Mouse (Mus musculus): Measurements from ENCODE around the gene Phpt1. TPM values are rescaled to one million over a fixed set of nuclear protein-coding genes. Genes with fewer than 3 reads are reported as not detected.
"Not testable (repeated sequence)": the region's sequence is repeated elsewhere in the genome, so short reads cannot be mapped to it uniquely, and the experiment has no call there.

The Phpt1 gene
- polyA plus RNA-seq, 1 experiment = 0.30 TPM

DNA sequence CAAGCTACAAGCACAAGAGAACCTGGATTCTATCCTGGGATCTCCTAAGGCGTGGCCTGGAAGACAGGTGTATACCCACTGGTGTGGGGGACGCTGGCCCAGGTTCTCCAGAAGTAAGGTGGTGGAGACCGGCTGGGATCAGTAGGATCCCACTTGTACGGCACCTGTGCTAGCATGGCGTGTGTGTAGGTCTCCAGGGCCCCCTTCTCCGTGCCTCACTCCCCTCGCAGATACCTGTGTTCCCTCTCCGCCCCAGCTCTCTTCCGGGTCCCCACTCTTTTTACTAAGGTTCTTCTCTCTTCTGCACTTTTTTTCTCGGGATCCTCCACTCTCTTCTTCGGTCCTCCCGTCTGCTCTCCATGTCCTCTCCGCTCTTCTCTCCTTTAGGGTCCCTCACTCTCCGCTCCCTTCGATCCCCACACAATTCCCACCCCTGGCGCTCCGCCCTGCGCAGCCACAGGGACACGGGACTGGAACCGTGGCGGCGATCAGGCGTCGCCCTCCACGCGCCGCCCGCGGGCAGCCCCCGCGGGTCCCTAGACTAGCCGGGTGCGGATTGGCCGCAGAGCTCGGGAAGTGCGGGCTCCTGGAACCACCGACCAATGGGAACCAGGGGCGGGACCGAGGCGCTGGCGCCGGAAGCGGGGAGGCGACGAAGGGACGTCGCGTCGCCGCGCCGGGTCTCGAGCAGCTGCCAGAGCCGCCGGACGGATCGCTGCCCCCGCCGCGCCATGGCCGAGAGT is 17.6 kb downstream of the Phpt1 start, which contains the start of gene Edf1:
Gene Edf1 (plus strand): TSS at position 627 of the 743 bp plus-strand sequence.
- peaks cover 39% of the 10 kb centered on the region for H3K4me1 ChIP-seq (ENCODE audit: control insufficient read depth)
- TF ChIP-seq GATA1 (IDR thresholded peaks at IDR 0.05; ENCODE audit: low read length) (no peak), TAL1 (IDR thresholded peaks at IDR 0.05; ENCODE audit: low read length) (no peak)
- H3K4me3 ChIP-seq (replicated peaks) = peak within 1 kb of the TSS; percentile 83
- peaks cover 34% of the 10 kb centered on the region for H3K36me3 ChIP-seq (ENCODE audit: control insufficient read depth)
- H3K27me3 ChIP-seq (ENCODE audit: control insufficient read depth) = no peaks in the 10 kb centered on the region
- no peaks in the 10 kb centered on the region for H3K9me3 ChIP-seq (ENCODE audit: control insufficient read depth, low read length)

DNA sequence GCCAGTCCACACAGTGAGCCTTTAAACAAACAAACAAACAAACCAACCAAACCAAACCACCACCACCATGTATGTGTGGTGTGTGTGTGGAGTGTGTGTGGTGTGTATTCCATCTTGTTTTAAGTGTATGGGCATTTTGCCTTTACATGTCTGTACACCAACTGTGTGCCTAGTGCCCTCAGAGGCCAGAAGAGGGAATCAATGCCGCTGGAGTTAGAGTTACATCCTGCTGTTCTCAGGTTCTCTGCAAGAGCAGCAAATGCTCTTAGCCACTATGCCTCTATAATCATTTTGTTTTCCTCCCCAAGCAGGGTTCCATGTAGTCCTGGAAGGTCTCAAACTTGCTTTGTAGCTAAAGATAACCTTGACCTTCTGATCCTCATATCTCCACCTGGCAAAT is 18.7 kb downstream of the Phpt1 start:
- H3K9me3 ChIP-seq (ENCODE audit: control insufficient read depth, low read length) = no peaks in the 10 kb centered on the region
- no peaks in the 10 kb centered on the region for H3K27me3 ChIP-seq (ENCODE audit: control insufficient read depth)
- H3K36me3 ChIP-seq (ENCODE audit: control insufficient read depth) = peaks cover 23% of the 10 kb centered on the region
- TF ChIP-seq GATA1 (IDR thresholded peaks at IDR 0.05; ENCODE audit: low read length) (no peak), TAL1 (IDR thresholded peaks at IDR 0.05; ENCODE audit: low read length) (no peak)
- H3K4me3 ChIP-seq (replicated peaks) = peak overlapping the region; percentile 12
- H3K4me1 ChIP-seq (ENCODE audit: control insufficient read depth) = peaks cover 31% of the 10 kb centered on the region

- H3K9me3 ChIP-seq (ENCODE audit: control insufficient read depth, low read length); H3K27me3 ChIP-seq (ENCODE audit: control insufficient read depth); H3K4me3 ChIP-seq (replicated peaks): not testable (repeated sequence)
- H3K36me3 ChIP-seq (ENCODE audit: control insufficient read depth) = peaks cover 15% of the 10 kb centered on the region
- H3K4me1 ChIP-seq (ENCODE audit: control insufficient read depth) = peaks cover 31% of the 10 kb centered on the region
These were observed 19.5 kb downstream of the Phpt1 start for GRCm38 (mm10) chr2:25555479-25555878.

DNA sequence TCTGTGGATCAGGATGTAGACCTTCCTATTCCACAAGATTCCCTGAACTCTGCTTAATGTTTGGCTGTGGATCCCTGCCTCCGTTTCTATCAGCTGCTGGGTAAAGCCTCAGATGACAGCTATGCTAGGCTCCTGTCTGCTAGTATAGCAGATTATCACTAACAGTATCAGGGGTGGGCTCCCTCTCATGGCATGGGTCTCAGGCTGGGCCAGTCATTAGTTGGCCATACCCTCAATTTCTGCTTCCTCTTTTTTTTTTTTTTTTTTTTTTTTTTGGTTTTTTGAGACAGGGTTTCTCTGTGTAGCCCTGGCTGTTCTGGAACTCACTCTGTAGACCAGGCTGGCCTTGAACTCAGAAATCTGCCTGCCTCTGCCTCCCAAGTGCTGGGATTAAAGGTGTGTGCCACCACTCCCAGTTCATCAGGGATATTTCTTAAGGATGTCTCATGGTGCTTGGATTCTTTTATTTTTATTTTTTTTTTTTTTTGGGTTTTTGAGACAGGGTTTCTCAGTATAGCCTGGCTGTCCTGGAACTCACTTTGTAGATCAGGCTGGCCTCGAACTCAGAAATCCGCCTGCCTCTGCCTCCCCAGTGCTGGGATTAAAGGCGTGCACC is 21.7 kb downstream of the Phpt1 start:
- H3K4me1 ChIP-seq (ENCODE audit: control insufficient read depth) = peaks cover 19% of the 10 kb centered on the region

GRCm38 (mm10) chr2:25551186-25551585 is 23.8 kb downstream of the Phpt1 start:
- H3K4me3 ChIP-seq (replicated peaks) = no peak overlapping the region
- no peaks in the 10 kb centered on the region for H3K36me3 ChIP-seq (ENCODE audit: control insufficient read depth)
- TF ChIP-seq GATA1 (IDR thresholded peaks at IDR 0.05; ENCODE audit: low read length) (no peak), TAL1 (IDR thresholded peaks at IDR 0.05; ENCODE audit: low read length) (no peak)
- peaks cover 13% of the 10 kb centered on the region for H3K4me1 ChIP-seq (ENCODE audit: control insufficient read depth)
- H3K9me3 ChIP-seq (ENCODE audit: control insufficient read depth, low read length) = no peaks in the 10 kb centered on the region
- H3K27me3 ChIP-seq (ENCODE audit: control insufficient read depth) = no peaks in the 10 kb centered on the region; the same call in 1 of the 2 replicates

More for the DNA sequence above, 21.7 kb downstream of the Phpt1 start:
- not testable (repeated sequence) for H3K9me3 ChIP-seq (ENCODE audit: control insufficient read depth, low read length); H3K4me3 ChIP-seq (replicated peaks); H3K27me3 ChIP-seq (ENCODE audit: control insufficient read depth); H3K36me3 ChIP-seq (ENCODE audit: control insufficient read depth)

GRCm38 (mm10) chr2:25549021-25549991 is 25.7 kb downstream of the Phpt1 start:
- no peak for TF ChIP-seq GATA1 (IDR thresholded peaks at IDR 0.05; ENCODE audit: low read length)
- TF ChIP-seq TAL1 (IDR thresholded peaks at IDR 0.05; ENCODE audit: low read length) = no peak
- Histone ChIP-seq H3K9me3 (ENCODE audit: control insufficient read depth, low read length) (no peaks in the 10 kb centered on the region), H3K4me3 (replicated peaks) (no peak overlapping the region), H3K4me1 (ENCODE audit: control insufficient read depth) (peaks cover 29% of the 10 kb centered on the region), H3K36me3 (ENCODE audit: control insufficient read depth) (peaks cover 11% of the 10 kb centered on the region), H3K27me3 (ENCODE audit: control insufficient read depth) (no peaks in the 10 kb centered on the region; the same call in 1 of the 2 replicates)

DNA sequence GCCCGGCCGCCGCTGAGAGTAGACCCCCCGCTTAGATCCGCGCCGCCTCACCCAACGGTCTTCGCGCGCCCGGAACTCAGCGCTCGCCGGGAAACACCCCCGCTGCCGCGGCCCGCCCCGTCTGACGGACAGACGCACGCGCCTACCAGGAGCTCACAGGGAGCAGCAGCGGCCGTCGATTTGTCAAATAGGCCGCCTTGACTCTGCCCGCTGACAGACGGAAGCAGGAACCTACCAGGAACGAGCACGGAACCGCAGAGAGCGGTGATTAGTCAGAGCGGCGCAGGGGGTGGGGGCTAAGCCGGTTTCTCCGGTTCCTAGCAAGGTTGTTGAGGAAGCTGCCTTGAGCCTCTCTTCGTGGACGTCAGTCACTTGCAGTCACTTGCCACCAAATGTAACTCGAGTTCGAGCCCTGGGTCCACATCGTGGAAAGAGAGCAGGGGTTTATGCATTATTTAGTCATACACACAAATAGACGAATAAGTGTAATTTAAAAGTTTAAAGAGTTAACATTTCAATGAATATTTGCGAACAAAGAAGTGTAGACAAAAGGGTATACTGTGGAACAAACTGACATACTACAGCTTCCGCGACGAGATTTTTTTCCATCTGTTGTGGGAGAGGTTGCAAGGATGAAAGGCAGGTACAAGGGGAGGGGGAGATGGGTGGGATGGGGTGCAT is 28.1 kb downstream of the Phpt1 start, which contains the start of gene Traf2:
Gene Traf2 (minus strand): TSS at position 130 of the 681 bp plus-strand sequence.
- peaks cover 20% of the 10 kb centered on the region for H3K36me3 ChIP-seq (ENCODE audit: control insufficient read depth)
- H3K4me3 ChIP-seq (replicated peaks) = peak within 1 kb of the TSS; percentile 81
- H3K9me3 ChIP-seq (ENCODE audit: control insufficient read depth, low read length) = no peaks in the 10 kb centered on the region
- TF ChIP-seq TAL1 (IDR thresholded peaks at IDR 0.05; ENCODE audit: low read length) (no peak), GATA1 (IDR thresholded peaks at IDR 0.05; ENCODE audit: low read length) (no peak)
- no peaks in the 10 kb centered on the region; the same call in 1 of the 2 replicates for H3K27me3 ChIP-seq (ENCODE audit: control insufficient read depth)
- peaks cover 38% of the 10 kb centered on the region for H3K4me1 ChIP-seq (ENCODE audit: control insufficient read depth)

GRCm38 (mm10) chr2:25545996-25546810 is 28.8 kb downstream of the Phpt1 start:
- Histone ChIP-seq H3K36me3 (ENCODE audit: control insufficient read depth) (peaks cover 23% of the 10 kb centered on the region), H3K4me1 (ENCODE audit: control insufficient read depth) (peaks cover 41% of the 10 kb centered on the region), H3K4me3 (replicated peaks) (peak overlapping the region; percentile 81), H3K9me3 (ENCODE audit: control insufficient read depth, low read length) (no peaks in the 10 kb centered on the region), H3K27me3 (ENCODE audit: control insufficient read depth) (no peaks in the 10 kb centered on the region; the same call in 1 of the 2 replicates)
- TF ChIP-seq TAL1 (IDR thresholded peaks at IDR 0.05; ENCODE audit: low read length) = no peak
- TF ChIP-seq GATA1 (IDR thresholded peaks at IDR 0.05; ENCODE audit: low read length) = no peak
